Mouse (Mus musculus) MEL (cell line): ENCODE measurements around the gene Ctnna2. TPM values are rescaled to one million over a fixed set of nuclear protein-coding genes. Genes with fewer than 3 reads are reported as not detected.

Source experiments
- DNase-seq: peaks from one replicate; pipeline ENCODE4 v3.0.0; 2011; ENCODE audit warnings: low read depth, low spot score
- H3K27ac ChIP-seq: 2 replicates; pipeline ENCODE4 v1.5.1; 2012; ENCODE audit warnings: low read depth, mild to moderate bottlenecking, control low read depth, low read length, moderate library complexity; ENCODE audit not compliant: control insufficient read depth
- H3K27me3 ChIP-seq, 2 experiments: fragments of 150-350 bp in 1 of 2; sonication (generic) in 1 of 2; 2 replicates each; pipeline ENCODE4 v1.6.1; 2012; ENCODE audit warnings: low read length in 2 of 2, mild to moderate bottlenecking in 2 of 2, improper control_type of control experiment in 1 of 2, moderate library complexity in 1 of 2; ENCODE audit not compliant: insufficient read depth in 2 of 2, control insufficient read depth in 1 of 2
- H3K36me3 ChIP-seq, 2 experiments: 2 replicates each; pipeline ENCODE4 v1.6.1; 2012 to 2014; ENCODE audit warnings: low read length in 2 of 2, improper control_type of control experiment in 1 of 2, inconsistent platforms in 1 of 2, mild to moderate bottlenecking in 1 of 2; ENCODE audit not compliant: insufficient read depth in 2 of 2, control insufficient read depth in 1 of 2
- H3K4me1 ChIP-seq, 2 experiments: fragments of 150-350 bp in 1 of 2; sonication (generic) in 1 of 2; 2 replicates each; pipeline ENCODE4 v1.6.1; 2012; ENCODE audit warnings: low read length in 2 of 2, improper control_type of control experiment in 1 of 2, mild to moderate bottlenecking in 1 of 2; ENCODE audit not compliant: insufficient read depth in 2 of 2, control insufficient read depth in 1 of 2
- H3K4me3 ChIP-seq, 2 experiments: fragments of 150-350 bp in 1 of 2; sonication (generic) in 1 of 2; 2 replicates each; pipeline ENCODE4 v1.5.1; 2012; ENCODE audit warnings: low read depth in 2 of 2, low read length in 2 of 2, mild to moderate bottlenecking in 2 of 2, moderate library complexity in 2 of 2, control low read depth in 1 of 2, improper control_type of control experiment in 1 of 2; ENCODE audit not compliant: control insufficient read depth in 1 of 2, insufficient read depth in 1 of 2
- H3K79me2 ChIP-seq: 2 replicates; pipeline ENCODE4 v1.6.1; 2012; ENCODE audit warnings: mild to moderate bottlenecking, low read length, moderate library complexity; ENCODE audit not compliant: control insufficient read depth, poor library complexity, insufficient read depth
- H3K9ac ChIP-seq: 2 replicates; pipeline ENCODE4 v1.6.1; 2012; ENCODE audit warnings: low read depth, mild to moderate bottlenecking, control low read depth, low read length, moderate library complexity; ENCODE audit not compliant: control insufficient read depth, poor library complexity, severe bottlenecking
- H3K9me3 ChIP-seq: fragments of 150-350 bp; sonication (generic); replicated peaks from 2 replicates; pipeline ENCODE4 v1.6.1; 2012; ENCODE audit warnings: mild to moderate bottlenecking, low read length, improper control_type of control experiment, moderate library complexity; ENCODE audit not compliant: insufficient read depth
- BHLHE40 ChIP-seq: IDR thresholded peaks from 2 replicates; pipeline ENCODE4 v1.6.1; 2012; ENCODE audit warnings: low read depth, mild to moderate bottlenecking, inconsistent platforms, low read length, improper control_type of control experiment, borderline replicate concordance
- CHD1 ChIP-seq: IDR thresholded peaks from 2 replicates; pipeline ENCODE4 v1.6.1; 2012; ENCODE audit warnings: low read depth, mild to moderate bottlenecking, inconsistent platforms, low read length, improper control_type of control experiment
- CTCF ChIP-seq, 3 experiments: IDR thresholded peaks in 2 of 3; conservative IDR thresholded peaks in 1 of 3; 2 replicates each; pipeline ENCODE4 v1.5.1; 2011 to 2012; ENCODE audit warnings: low read length in 3 of 3, low read depth in 2 of 3, mild to moderate bottlenecking in 2 of 3, improper control_type of control experiment in 1 of 3, inconsistent platforms in 1 of 3, mixed read lengths in 1 of 3, moderate library complexity in 1 of 3; ENCODE audit not compliant: control insufficient read depth in 1 of 3, insufficient read depth in 1 of 3, poor library complexity in 1 of 3, severe bottlenecking in 1 of 3
- ELF1 ChIP-seq: IDR thresholded peaks from 2 replicates; pipeline ENCODE4 v1.6.1; 2014; ENCODE audit warnings: low read depth, mild to moderate bottlenecking, inconsistent platforms, low read length, improper control_type of control experiment, moderate library complexity
- EP300 ChIP-seq, 2 experiments: IDR thresholded peaks; 2 replicates each; pipeline ENCODE4 v1.6.1; 2011; ENCODE audit warnings: improper control_type of control experiment in 2 of 2, low read length in 2 of 2, low read depth in 1 of 2, mild to moderate bottlenecking in 1 of 2
- GATA1 ChIP-seq: IDR thresholded peaks from 2 replicates; pipeline ENCODE4 v1.6.1; 2011; ENCODE audit warnings: low read depth, low read length, improper control_type of control experiment
- HCFC1 ChIP-seq: IDR thresholded peaks from 2 replicates; pipeline ENCODE4 v1.6.1; 2012; ENCODE audit warnings: low read depth, mild to moderate bottlenecking, inconsistent platforms, low read length, improper control_type of control experiment, moderate library complexity
- JUND ChIP-seq: IDR thresholded peaks from 2 replicates; pipeline ENCODE4 v1.6.1; 2011; ENCODE audit warnings: low read depth, mild to moderate bottlenecking, improper control_type of control experiment, low read length
- KAT2A ChIP-seq: conservative IDR thresholded peaks from 2 replicates; pipeline ENCODE4 v1.6.1; 2012; ENCODE audit warnings: low read depth, low read length, improper control_type of control experiment, inconsistent platforms
- MAFK ChIP-seq: IDR thresholded peaks from 2 replicates; pipeline ENCODE4 v1.6.1; 2011; ENCODE audit warnings: low read depth, mild to moderate bottlenecking, low read length, improper control_type of control experiment, borderline replicate concordance
- MAX ChIP-seq: IDR thresholded peaks from 2 replicates; pipeline ENCODE4 v1.6.1; 2011; ENCODE audit warnings: low read length, improper control_type of control experiment
- MAZ ChIP-seq: IDR thresholded peaks from 2 replicates; pipeline ENCODE4 v1.6.1; 2012; ENCODE audit warnings: low read depth, mild to moderate bottlenecking, inconsistent platforms, low read length, improper control_type of control experiment
- MXI1 ChIP-seq: IDR thresholded peaks from 2 replicates; pipeline ENCODE4 v1.6.1; 2011; ENCODE audit warnings: mild to moderate bottlenecking, low read depth, low read length, improper control_type of control experiment
- MYB ChIP-seq: IDR thresholded peaks from 2 replicates; pipeline ENCODE4 v1.6.1; 2011; ENCODE audit warnings: mild to moderate bottlenecking, low read depth, low read length, improper control_type of control experiment
- NELFE ChIP-seq: IDR thresholded peaks from 2 replicates; pipeline ENCODE4 v1.6.1; 2011; ENCODE audit warnings: low read depth, low read length, improper control_type of control experiment
- NRF1 ChIP-seq: IDR thresholded peaks from 2 replicates; pipeline ENCODE4 v1.6.1; 2014; ENCODE audit warnings: low read depth, mild to moderate bottlenecking, inconsistent platforms, low read length, improper control_type of control experiment, moderate library complexity; ENCODE audit not compliant: poor library complexity, insufficient read depth, severe bottlenecking
- POLR2AphosphoS5 ChIP-seq: IDR thresholded peaks from 2 replicates; pipeline ENCODE4 v1.6.1; 2012; ENCODE audit warnings: low read depth, borderline replicate concordance, mild to moderate bottlenecking, inconsistent platforms, low read length, moderate library complexity, mixed read lengths
- RAD21 ChIP-seq: IDR thresholded peaks from 2 replicates; pipeline ENCODE4 v1.6.1; 2011; ENCODE audit warnings: mild to moderate bottlenecking, low read depth, low read length, improper control_type of control experiment
- RCOR1 ChIP-seq: IDR thresholded peaks from 2 replicates; pipeline ENCODE4 v1.6.1; 2012; ENCODE audit warnings: low read depth, mild to moderate bottlenecking, inconsistent platforms, low read length, improper control_type of control experiment
- SIN3A ChIP-seq: IDR thresholded peaks from 2 replicates; pipeline ENCODE4 v1.6.1; 2012; ENCODE audit warnings: low read length, improper control_type of control experiment, inconsistent platforms
- TAL1 ChIP-seq: IDR thresholded peaks from 2 replicates; pipeline ENCODE4 v1.6.1; 2012; ENCODE audit warnings: mild to moderate bottlenecking, inconsistent platforms, low read length, moderate library complexity, mixed read lengths
- TCF12 ChIP-seq: IDR thresholded peaks from 2 replicates; pipeline ENCODE4 v1.6.1; 2014; ENCODE audit warnings: low read depth, mild to moderate bottlenecking, inconsistent platforms, low read length, improper control_type of control experiment, moderate library complexity
- UBTF ChIP-seq: IDR thresholded peaks from 2 replicates; pipeline ENCODE4 v1.6.1; 2012; ENCODE audit warnings: low read depth, mild to moderate bottlenecking, inconsistent platforms, low read length, improper control_type of control experiment, moderate library complexity, borderline replicate concordance; ENCODE audit not compliant: insufficient read depth
- USF1 ChIP-seq: IDR thresholded peaks from 2 replicates; pipeline ENCODE4 v1.6.1; 2014; ENCODE audit warnings: low read depth, mild to moderate bottlenecking, inconsistent platforms, low read length, improper control_type of control experiment, moderate library complexity
- USF2 ChIP-seq, 2 experiments: IDR thresholded peaks; 2 replicates each; pipeline ENCODE4 v1.6.1; 2011 to 2012; ENCODE audit warnings: improper control_type of control experiment in 2 of 2, low read length in 2 of 2, borderline replicate concordance in 1 of 2, inconsistent platforms in 1 of 2, low read depth in 1 of 2, mild to moderate bottlenecking in 1 of 2; ENCODE audit not compliant: insufficient read depth in 1 of 2
- ZC3H11A ChIP-seq: IDR thresholded peaks from 2 replicates; pipeline ENCODE4 v1.6.1; 2012; ENCODE audit warnings: low read depth, mild to moderate bottlenecking, inconsistent platforms, low read length, improper control_type of control experiment
- ZMIZ1 ChIP-seq: IDR thresholded peaks from 2 replicates; pipeline ENCODE4 v1.6.1; 2012; ENCODE audit warnings: low read depth, mild to moderate bottlenecking, inconsistent platforms, low read length, improper control_type of control experiment, moderate library complexity
- ZNF384 ChIP-seq: IDR thresholded peaks from 2 replicates; pipeline ENCODE4 v1.6.1; 2012; ENCODE audit warnings: low read depth, mild to moderate bottlenecking, inconsistent platforms, low read length, improper control_type of control experiment
- polyA plus RNA-seq, 2 experiments: library from polyadenylated mRNA; stranded (reverse) in 1 of 2; unstranded in 1 of 2; fragments of >175 nt in 1 of 2; fragments of >200 nt in 1 of 2; gene quantifications; 2 replicates each; pipeline versions ENCODE4 v1.2.1 to v1.2.4; 2012; ENCODE audit warnings: low replicate concordance in 2 of 2, low read depth in 1 of 2; ENCODE audit not compliant: insufficient read length in 2 of 2, insufficient read depth in 1 of 2, missing spikeins in 1 of 2
- total RNA-seq: library from RNA; depleted of rRNA; stranded (reverse); fragments of 300-350 nt; gene quantifications from 2 replicates; pipeline ENCODE4 v1.2.3, GENCODE M21; 2012

The Ctnna2 gene
- total and polyA plus RNA-seq, 3 experiments = not detected

DNA sequence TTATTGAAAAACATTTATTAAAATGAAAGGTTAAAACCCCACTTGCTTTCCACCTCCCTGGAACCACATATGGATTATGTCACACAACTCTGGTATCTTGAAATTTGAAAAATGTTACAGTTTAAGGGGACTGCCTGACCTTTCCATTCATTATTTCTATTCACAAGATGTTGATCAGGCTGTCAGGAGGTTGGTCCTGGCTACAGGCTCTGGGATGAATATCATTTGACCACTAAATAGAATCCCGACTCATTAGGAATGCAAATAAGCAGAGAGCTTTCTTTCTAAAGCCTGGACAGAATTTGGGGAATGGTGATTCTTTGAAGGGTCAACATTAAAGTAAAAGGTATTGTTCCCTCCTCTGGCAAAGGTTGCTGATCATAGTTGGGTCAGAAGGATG is 931.9 kb downstream of the Ctnna2 start:
- no peak overlapping the region for H3K4me3 ChIP-seq
- no peaks in the 10 kb centered on the region for H3K79me2 ChIP-seq
- no peaks in the 10 kb centered on the region for H3K36me3 ChIP-seq
- H3K4me1 ChIP-seq = no peaks in the 10 kb centered on the region
- H3K27ac ChIP-seq = no peak overlapping the region
- DNase-seq = no peak
- H3K9me3 ChIP-seq = no peaks in the 10 kb centered on the region
- TF ChIP-seq POLR2AphosphoS5 (no peak), RAD21 (no peak), CHD1 (no peak), MAZ (no peak), MAX (no peak), NRF1 (no peak), EP300 (IDR thresholded peaks at IDR 0.05; ENCODE audit: low read depth in 1 of 2, low read length in 2 of 2) (no peak), CTCF (IDR thresholded peaks at IDR 0.05 in 2 of 3, conservative IDR thresholded peaks at IDR 0.05 in 1 of 3; ENCODE audit: control insufficient read depth in 1 of 3, insufficient read depth in 1 of 3, low read depth in 2 of 3, low read length in 3 of 3, poor library complexity in 1 of 3, severe bottlenecking in 1 of 3) (no peak), ZC3H11A (no peak), HCFC1 (no peak), MXI1 (no peak), USF1 (no peak), KAT2A (no peak), UBTF (no peak), ZMIZ1 (no peak), ELF1 (no peak), SIN3A (no peak)
- no peak overlapping the region for H3K9ac ChIP-seq
- H3K27me3 ChIP-seq = no peaks in the 10 kb centered on the region

DNA sequence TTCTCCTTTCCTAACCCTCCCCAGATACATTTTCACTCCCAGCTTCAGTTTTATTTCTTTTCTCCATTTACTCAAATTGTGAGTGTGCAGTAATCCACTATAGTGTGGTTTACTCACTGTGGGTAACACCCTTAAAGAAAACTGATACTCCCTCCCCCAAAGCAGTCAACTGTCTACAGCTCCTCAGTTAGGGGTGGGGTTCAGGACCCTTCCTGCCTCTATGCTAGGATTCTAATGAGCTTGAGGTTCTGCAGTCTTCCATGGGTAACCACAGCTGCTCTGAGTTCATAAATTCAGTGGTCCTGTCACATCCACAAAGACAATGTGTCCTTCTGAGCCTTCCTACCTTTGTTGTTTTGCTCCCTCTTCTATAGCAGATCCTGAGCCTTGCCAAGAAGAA is 954.4 kb downstream of the Ctnna2 start:
- Histone ChIP-seq H3K9me3 (no peaks in the 10 kb centered on the region), H3K36me3 (no peaks in the 10 kb centered on the region), H3K79me2 (no peaks in the 10 kb centered on the region), H3K27me3 (no peaks in the 10 kb centered on the region), H3K4me1 (no peaks in the 10 kb centered on the region), H3K9ac (no peak overlapping the region), H3K4me3 (no peak overlapping the region), H3K27ac (no peak overlapping the region)
- DNase-seq = no peak
- no peak for TF ChIP-seq JUND
- no peak for TF ChIP-seq NRF1
- no peak for TF ChIP-seq ZMIZ1
- TF ChIP-seq CTCF (IDR thresholded peaks at IDR 0.05 in 2 of 3, conservative IDR thresholded peaks at IDR 0.05 in 1 of 3; ENCODE audit: control insufficient read depth in 1 of 3, insufficient read depth in 1 of 3, low read depth in 2 of 3, low read length in 3 of 3, poor library complexity in 1 of 3, severe bottlenecking in 1 of 3) = no peak
- TF ChIP-seq EP300 (IDR thresholded peaks at IDR 0.05; ENCODE audit: low read depth in 1 of 2, low read length in 2 of 2) = no peak
- no peak for TF ChIP-seq RCOR1
- no peak for TF ChIP-seq ZC3H11A
- TF ChIP-seq TAL1 = no peak
- TF ChIP-seq MAFK = no peak
- TF ChIP-seq BHLHE40 = no peak
- no peak for TF ChIP-seq MYB
- no peak for TF ChIP-seq CHD1
- TF ChIP-seq TCF12 = no peak
- no peak for TF ChIP-seq GATA1
- no peak for TF ChIP-seq NELFE
- TF ChIP-seq USF2 (IDR thresholded peaks at IDR 0.05; ENCODE audit: borderline replicate concordance in 1 of 2, insufficient read depth in 1 of 2, low read depth in 1 of 2, low read length in 2 of 2) = no peak
- TF ChIP-seq UBTF = no peak
- no peak for TF ChIP-seq ZNF384
